Mouse (Mus musculus): ENCODE results near the gene Sdhaf1.

Sdhaf1 gene

DNA sequence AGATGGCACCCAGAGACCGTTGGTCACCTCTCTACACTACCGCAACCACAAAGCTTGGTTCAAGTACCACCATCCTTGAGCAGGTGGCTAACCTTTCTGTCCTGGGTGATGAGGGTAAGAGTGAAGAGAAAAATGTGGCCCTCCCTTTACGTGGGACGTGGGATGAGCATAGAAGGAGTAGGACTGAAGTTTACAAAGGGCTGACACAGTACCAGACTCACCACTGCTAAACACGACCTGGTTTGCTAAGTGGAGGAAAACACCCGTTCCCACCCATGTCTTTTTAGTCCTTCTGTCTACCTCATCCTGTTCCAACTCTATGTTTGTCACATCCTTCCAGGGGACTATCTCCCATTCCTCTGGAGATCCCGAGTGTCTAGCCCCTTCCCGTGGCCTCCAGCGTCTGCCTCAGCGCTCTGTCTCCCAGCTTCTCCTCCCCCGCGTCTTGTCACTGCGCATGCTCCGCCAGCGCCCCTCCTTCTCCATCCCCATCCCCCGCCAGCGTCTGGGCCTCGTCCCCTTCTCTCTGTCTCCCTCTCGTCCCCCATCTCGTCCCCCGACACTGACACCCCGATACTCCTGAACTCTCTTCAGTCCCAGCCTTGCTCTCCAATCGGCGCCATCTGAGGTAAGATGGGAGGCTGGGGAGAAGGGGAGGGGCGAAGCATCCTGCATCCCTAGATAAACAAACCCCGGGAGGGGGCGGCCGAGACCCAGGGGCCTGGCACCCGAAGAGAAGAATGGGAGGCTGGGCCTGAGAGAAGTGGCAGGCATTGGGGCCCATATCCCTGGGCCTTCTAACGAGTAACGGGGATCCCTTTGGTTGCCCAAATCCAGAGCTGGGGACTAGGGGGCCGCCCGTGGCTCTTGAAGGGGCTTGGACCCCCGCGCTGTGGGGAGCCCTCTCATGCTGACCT is 32.2 kb downstream of the Sdhaf1 start, which contains the start of gene Clip3:
TSS of gene Clip3 (plus strand) at position 514 of the 917 bp plus-strand sequence.
- peak; percentile 90 to 91 for DNase-seq

DNA sequence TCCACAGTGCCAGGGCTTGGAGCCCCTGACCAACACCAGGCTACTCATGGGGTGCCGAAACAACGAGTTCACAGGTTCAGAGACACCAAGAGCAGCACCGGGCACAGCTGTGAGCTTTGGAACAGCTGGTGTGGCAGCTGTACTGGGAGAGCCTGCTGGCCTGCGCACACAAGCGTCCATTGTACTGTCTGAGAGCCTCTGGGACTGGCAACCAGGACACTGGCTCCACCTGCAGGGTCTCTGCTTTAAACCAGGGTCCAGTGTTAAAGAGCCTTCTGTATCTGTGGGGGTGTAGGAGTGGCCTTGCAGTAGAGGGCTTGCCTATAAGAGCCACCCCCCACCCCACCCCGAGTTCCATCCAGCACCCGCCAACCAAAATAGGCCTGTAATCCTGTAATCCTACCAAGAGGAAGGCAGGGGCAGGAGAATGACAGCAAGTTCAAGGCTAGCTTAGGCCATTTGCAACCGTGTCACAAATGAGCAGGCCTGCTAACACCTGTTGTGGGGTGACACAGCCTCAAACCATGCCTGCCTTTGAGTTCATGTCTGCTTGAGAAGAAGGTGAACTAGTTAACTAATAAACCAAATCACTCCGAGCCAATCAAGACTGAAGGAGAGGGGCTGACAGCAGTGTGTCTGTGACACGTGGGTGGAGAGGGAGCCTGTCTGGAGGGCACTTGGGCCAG is 33.8 kb downstream of the Sdhaf1 start:
- DNase-seq, result peak; percentile 21 to 41

DNA sequence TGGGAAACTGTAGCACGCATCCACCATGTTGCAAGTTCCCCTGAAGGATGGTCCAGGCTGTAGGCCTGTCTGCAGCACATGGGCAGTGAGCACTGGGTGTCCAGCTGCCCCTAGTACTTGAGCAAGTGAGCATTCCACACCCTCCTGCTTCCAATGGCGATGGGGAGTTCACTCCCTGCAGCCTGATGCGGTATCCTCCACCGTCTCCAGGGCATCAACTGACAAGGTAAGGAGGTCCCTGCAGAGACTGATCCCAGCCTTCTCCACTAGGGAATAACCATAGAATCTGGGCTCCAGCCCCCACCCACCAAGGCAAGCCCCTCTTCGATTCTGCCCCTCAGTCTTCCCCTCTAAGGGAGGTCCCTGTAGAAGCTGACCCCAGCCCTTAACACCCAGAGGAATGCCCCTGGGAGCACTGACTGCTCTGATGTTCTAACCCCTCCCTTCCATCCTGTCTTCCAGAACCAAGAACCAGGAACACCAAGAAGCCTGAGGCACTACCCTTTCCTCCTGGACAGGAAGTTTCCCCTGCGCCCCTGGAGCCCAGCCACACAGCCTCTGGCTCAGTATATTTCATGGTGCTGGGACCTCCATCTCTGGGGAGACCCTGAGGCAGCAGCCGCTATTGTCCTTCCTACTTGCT is 34.5 kb downstream of the Sdhaf1 start:
- DNase-seq, result no peak

DNA sequence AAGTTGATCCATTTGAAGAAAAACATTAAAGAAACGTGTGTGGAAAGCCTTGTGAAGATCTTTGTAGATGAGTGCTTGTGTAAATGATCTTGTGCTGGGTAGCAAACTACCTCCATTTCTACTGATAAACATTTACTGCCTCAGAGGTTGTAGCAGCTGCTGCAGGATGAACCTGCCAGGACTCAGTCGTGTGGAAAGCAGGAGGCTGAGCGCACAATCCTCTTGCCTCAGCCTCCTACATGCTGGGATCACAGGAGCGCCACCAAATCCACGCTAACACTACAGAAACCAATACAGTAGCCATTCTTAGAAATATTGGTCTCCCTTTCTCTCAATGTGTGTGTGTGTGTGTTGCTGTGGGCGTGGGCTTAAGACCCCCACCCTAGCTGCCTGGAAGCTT is 35.6 kb downstream of the Sdhaf1 start:
- no peak for DNase-seq

DNA sequence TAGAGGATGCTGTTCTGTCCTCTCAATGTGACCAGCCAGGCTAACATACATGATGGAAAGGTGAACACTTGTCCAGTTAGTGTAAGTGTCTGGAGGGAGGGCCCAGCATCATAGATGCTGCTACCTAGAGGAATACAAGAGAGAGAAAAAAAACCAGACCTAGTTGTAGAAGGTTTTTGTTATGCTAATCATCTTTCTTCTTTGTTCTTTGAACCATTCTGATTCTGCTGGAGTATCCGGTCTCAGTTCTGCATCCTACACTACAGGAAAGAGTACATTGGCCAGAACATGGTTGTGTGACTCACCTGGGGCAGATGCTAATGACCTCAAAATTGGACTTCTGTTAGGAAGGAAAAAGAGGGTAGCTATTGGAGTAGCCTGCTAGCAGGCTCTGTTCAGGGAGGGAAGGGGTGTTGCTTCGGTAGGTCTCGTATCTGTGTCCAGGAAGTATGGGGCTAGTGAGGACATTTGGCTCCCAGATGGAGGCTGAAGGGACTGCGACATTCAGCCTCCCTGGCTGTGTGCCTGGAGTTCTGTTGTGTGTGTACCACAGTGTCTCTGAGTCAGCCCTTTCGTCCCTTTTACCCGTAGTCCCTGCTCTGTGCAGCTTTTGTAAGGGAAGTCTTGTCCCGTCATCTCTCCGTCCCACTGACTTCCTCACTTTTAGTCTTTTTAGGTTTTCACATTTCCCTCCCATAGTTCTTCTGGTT is 36.8 kb downstream of the Sdhaf1 start:
- DNase-seq, result peak in 1 of 2 experiments; percentile 30

DNA sequence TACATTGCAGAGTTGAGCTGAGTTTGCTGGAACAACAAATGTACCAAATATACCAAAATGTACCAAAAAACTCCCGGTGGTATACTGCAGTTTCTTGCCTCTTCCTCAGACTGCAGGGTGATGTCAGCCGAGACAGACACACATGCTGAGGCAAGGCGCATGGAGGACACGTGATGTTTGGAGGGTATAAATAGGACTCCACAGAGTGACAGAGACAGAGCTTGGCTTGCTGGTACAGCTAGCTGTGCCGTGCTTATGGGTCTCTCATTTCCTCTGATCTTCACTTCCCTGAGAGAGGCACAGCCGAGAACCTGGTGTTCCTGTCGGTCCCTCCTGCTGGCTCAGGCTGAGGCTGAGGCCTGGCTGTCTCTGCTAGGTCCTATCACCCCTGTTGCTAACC is 41.0 kb downstream of the Sdhaf1 start:
- no peak for DNase-seq

DNA sequence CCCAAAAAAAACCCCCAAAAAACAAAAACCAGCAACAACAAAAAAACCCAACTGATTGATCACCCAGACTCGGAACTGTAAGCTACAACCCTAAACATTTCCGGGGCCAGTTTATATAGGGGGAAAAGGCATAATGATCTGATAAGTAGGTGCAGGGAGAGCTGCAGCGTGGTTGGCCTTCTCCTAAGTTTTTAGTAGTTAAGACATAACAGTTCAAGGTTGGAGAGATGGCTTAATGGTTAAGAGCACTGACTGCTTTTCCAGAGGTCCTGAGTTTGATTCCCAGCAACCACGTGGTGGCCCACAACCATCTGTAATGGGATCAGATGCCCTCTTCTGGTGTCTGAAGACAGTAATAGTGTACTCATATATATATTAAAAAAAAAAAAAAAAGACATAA is 42.2 kb downstream of the Sdhaf1 start:
- no peak for DNase-seq

DNA sequence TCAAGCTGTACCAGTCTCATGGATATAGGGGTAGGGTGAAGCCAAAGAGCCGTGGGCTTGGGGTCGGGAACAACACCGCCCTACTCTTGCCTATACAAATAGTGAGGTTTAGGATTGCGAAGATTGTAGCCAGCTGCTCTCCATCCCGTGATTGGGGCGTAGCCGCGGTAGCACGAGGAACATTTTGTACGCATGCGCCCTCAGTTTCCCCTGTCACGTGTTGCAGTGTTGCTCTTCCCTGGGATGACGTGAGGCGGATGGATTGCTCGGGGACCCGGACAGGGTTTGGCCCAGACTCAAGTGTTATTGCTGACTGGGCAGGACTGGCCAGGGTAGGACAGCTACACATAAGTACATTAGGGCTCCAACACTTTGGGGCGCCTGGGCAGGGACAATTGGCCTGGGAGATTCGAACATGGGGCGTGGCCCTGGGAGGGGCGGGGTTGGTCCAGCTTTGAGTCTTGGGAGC is 43.0 kb downstream of the Sdhaf1 start:
- DNase-seq, result peak; percentile 87 to 93

DNA sequence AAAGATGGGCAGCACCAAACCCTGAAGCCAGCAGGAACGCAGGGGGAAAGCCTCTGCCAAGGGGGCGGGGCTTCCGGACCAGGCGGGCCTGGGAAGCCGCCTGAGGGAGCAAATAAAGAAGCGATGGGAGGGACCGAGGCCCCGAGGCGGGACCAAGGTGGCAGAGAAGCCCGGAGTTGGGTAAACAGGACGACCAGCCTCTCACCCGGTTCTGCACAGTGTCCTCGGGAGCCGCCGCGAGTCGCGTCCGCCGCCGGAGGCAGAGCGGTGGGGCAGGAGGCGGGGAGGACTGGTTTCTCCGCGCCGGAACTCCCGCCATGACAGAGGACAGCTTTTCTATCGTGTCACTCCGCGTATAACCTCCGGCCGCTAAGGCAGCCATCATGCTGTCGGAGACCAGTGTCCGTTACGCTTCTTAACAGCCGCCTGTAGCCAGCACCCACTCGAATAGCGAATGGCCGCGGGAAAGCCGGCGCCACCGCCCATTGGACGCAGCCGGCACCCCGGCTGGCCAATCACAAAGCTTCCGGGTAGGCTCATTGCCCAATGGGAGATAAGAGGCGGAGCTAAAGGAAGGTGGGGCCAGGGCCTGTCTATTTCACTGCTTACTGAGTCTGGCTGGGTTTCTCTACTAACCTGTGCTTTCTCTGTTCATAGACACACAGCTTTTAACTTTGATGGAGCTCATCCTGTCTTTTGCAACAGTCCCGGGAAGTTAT is 43.6 kb downstream of the Sdhaf1 start, which contains the start of the genes Thap8 and Wdr62:
TSS of gene Thap8 (plus strand) at position 144 of the 719 bp plus-strand sequence.
TSS of gene Wdr62 (minus strand) at position 469 of the 719 bp plus-strand sequence.
- DNase-seq, result peak; percentile 92 to 96

DNA sequence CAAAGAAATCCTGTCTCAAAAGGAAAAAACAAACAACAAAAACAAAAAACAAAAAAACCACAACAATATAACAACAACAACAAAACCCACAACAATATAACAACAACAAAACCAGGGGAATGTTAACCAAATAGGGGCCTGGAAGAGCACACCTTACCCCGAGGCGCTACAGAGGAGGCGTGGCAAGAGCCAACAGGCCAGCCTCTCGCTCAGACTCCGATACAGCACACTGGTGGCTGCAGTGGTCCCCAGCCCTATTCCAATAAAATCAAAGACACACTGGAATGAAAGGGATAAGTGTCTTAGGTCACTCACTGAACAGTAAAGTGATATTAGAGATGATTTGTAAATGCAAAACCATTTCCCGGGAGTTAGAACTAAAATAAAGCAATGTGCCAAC is 44.2 kb downstream of the Sdhaf1 start:
- peak in 1 of 2 experiments; percentile 27 for DNase-seq

DNA sequence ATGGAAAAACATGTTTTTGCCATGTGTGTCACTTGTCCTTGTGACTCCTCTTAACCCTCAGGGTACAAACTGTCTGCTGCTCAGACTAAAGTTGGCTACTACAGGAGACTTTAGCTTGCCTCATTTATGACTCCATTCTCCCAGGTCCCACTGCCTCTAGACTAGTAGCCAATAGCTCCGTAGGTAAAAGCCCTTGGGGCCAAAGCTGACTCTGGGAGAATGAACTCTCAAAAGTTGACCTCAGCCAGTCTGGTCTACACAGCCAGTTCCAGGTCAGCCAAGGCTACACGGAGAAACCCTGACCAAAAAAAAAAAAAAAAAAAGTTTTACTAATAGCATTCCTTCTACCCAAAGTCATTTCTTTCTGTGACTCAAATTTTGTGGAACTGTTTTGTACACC is 44.8 kb downstream of the Sdhaf1 start:
- DNase-seq, result no peak

DNA sequence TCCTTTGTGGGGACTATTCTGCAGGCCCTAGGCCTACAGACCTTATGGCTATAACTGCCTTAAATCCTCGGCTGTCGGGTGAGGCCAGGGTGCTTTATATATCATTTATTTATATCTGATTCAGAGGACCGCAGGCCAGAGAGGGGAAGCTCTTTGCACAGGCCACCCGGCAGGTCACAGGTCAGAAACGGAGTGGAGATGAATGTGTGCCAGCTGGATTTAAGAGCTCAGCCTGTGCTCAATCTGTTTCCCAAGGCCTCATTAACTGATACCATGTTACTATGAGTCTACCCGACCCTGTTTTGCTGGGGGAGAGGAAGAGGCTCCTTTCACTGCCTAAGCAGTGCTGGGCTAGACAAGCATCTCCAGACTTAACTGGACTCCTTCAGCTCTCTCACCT is 49.3 kb downstream of the Sdhaf1 start:
- DNase-seq, result no peak
